Mouse (Mus musculus): ENCODE measurements at regions not wholly inside any gene's neighbourhood (a gene's known extent, or its start where the extent isn't known, plus 50 kb on each side); places are given as distances from the start of the nearest gene placed in this dataset.

GRCm38 (mm10) chr10:11745587-11745986 is 402.4 kb downstream of the Epm2a start:
- TF ChIP-seq POLR2A (IDR thresholded peaks at IDR 0.05; ENCODE audit: control insufficient read depth, low read depth, low read length), result no peak
- TF ChIP-seq CTCF (IDR thresholded peaks at IDR 0.05; ENCODE audit: control insufficient read depth, insufficient read depth, insufficient replicate concordance, low read depth, low read length), result no peak

Data from testis, adult 2 months (tissue).